Mouse (Mus musculus) hindbrain, embryonic 16.5 days (tissue): ENCODE results near the gene Fgr. TPM values are rescaled to one million over a fixed set of nuclear protein-coding genes. Genes with fewer than 3 reads are reported as not detected.
"Not testable (repeated sequence)": the region's sequence is repeated elsewhere in the genome, so short reads cannot be mapped to it uniquely, and the experiment has no call there.

ENCODE experiments used
- ATAC-seq: fragments of 200-750 bp; cut with Nextera tagmentation; 2 replicates; pipeline ENCODE4 v1.8.0; 2017; ENCODE audit warnings: moderate TSS enrichment, moderate library complexity
- H3K27ac ChIP-seq: fragments of 300-500 bp; sonication (generic); 2 replicates; pipeline ENCODE4 v1.5.1; 2014; ENCODE audit warnings: low read depth, mild to moderate bottlenecking, control low read depth, low read length, moderate library complexity
- H3K27me3 ChIP-seq: fragments of 300-500 bp; sonication (generic); replicated peaks from 2 replicates; pipeline ENCODE4 v1.6.1; 2014; ENCODE audit warnings: low read length; ENCODE audit not compliant: control insufficient read depth, insufficient read depth
- H3K36me3 ChIP-seq: fragments of 300-500 bp; sonication (generic); 2 replicates; pipeline ENCODE4 v1.6.1; 2014; ENCODE audit warnings: mild to moderate bottlenecking, low read length, moderate library complexity, mixed read lengths; ENCODE audit not compliant: control insufficient read depth, insufficient read depth
- H3K4me1 ChIP-seq: fragments of 300-500 bp; sonication (generic); 2 replicates; pipeline ENCODE4 v1.6.1; 2014; ENCODE audit warnings: low read depth, low read length; ENCODE audit not compliant: control insufficient read depth, insufficient read depth
- H3K4me2 ChIP-seq: fragments of 300-500 bp; sonication (generic); 2 replicates; pipeline ENCODE4 v1.6.1; 2014; ENCODE audit warnings: mild to moderate bottlenecking, low read length, control low read depth, moderate library complexity
- H3K4me3 ChIP-seq: fragments of 300-500 bp; sonication (generic); 2 replicates; pipeline ENCODE4 v1.5.1; 2014; ENCODE audit warnings: mild to moderate bottlenecking, low read length, control low read depth, moderate library complexity
- H3K9ac ChIP-seq: fragments of 300-500 bp; sonication (generic); 2 replicates; pipeline ENCODE4 v1.6.1; 2014; ENCODE audit warnings: low read depth, mild to moderate bottlenecking, control low read depth, low read length, moderate library complexity
- H3K9me3 ChIP-seq: fragments of 300-500 bp; sonication (generic); 2 replicates; pipeline ENCODE4 v1.6.1; 2014; ENCODE audit warnings: mild to moderate bottlenecking, low read length, moderate library complexity; ENCODE audit not compliant: control insufficient read depth
- WGBS: fragments of 180-500 bp; shearing (Covaris S2); extraction: QIAGEN DNeasy Blood & Tissue Kit; methylation state at CpG from one replicate; pipeline ENCODE4 v1.1.7; 2014; 5-methylcytosine and 5-hydroxymethylcytosine counted together
- polyA plus RNA-seq: library from polyadenylated mRNA; unstranded; fragments of >200 nt; fragmentation: Nextera tagmentation; extraction: Ambion mirVana; gene quantifications from 2 replicates; pipeline ENCODE4 v1.2.1, GENCODE M21; 2015

Gene Fgr
- polyA plus RNA-seq, 1 experiment from 2014 or later: 0.23 TPM

DNA sequence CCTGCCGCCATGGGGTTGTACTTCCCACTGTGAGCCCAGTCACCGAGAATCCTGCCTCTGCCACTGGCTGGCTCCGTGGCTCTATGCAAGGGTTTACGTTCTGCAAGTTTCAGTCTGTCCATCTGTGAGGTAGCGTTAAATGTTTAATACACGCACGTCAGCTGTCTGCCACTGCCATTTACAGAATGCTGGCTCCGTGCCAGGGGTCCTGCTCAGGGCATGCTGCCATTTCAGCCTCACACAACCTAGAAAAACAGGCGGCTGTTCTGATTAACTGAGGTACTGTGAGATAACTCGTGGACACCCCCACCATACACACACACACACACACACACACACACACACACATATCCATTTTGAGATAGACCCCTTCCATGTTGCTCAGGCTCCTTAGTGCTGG lies 29.0 kb downstream of the Fgr start:
- Histone ChIP-seq H3K27ac (0 out of 2 replicates have a peak overlapping the region, but pooled peaks have one; percentile 11), H3K9me3 (no peaks in the 10 kb centered on the region), H3K27me3 (no peaks in the 10 kb centered on the region), H3K36me3 (no peaks in the 10 kb centered on the region), H3K4me1 (peaks cover 8% of the 10 kb centered on the region), H3K9ac (peak overlapping the region; percentile 19; the same call in 1 of the 2 replicates), H3K4me2 (0 out of 2 replicates have a peak overlapping the region, but pooled peaks have one; percentile 16), H3K4me3 (no peak overlapping the region)
- ATAC-seq: no peak; the same call in 1 of the 2 replicates
- WGBS: 17% methylated on average over 10 of the region's 10 CpGs

DNA sequence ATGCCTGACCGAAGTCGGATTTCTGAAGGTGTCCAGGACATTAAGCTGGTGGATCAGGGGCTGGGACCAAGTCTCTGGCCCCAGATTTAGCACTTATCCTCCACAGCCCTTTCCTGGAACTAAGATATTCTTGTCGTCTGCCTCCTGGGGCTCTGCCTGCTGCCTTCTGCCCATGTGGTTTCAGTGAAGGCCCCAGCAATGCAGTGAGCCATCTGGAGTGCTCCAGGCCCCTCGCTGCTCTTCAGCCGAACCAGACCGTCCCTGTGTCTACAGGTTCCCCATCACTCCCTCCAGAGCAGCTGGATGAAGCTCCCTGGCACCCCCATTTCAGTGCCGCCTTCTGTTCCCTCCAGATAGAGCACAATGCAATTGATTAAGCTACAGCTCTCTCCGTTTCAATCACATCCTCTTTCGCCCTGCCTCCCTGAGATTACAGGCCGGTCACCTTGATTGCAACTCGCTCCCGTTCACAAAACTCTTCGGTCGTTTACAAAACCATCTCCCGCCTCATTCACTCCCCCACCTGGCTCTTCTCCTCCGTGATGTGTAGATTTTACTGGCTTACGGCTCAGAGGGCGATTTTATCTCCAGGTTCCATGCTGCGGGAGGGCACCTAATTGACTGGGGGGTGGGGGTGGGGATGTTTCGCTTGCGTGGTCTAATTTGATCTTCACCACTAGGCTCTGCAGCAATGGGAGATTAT lies 29.6 kb downstream of the Fgr start:
- WGBS: 40% methylated on average over 21 of the region's 21 CpGs
- H3K36me3 ChIP-seq: no peaks in the 10 kb centered on the region
- peak; percentile 51 for ATAC-seq
- no peak overlapping the region for H3K4me3 ChIP-seq
- peak overlapping the region; percentile 11; the same call in 1 of the 2 replicates for H3K27ac ChIP-seq
- no peaks in the 10 kb centered on the region for H3K9me3 ChIP-seq
- no peaks in the 10 kb centered on the region for H3K27me3 ChIP-seq
- H3K9ac ChIP-seq: no peak overlapping the region
- H3K4me1 ChIP-seq: peaks cover 8% of the 10 kb centered on the region
- H3K4me2 ChIP-seq: no peak overlapping the region

DNA sequence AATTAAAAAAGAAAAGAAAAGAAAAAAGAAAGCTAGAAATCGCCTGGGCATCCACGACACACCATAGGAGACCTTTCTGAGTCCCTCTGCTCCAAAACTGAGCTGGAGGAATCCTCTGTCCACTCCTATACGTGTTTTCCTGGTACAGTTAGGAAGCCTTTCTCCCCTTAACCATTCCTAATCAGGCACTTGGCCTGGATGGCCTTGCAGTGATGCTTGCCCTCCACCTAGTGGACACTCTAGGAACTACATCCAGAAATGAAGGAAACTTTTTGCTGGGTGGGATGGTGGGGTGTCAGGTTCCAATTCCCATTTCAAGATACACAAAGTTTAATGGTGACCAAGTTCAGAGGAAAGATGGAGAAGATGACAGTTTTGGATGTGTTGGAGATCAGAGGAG lies 31.3 kb downstream of the Fgr start:
- H3K4me2 ChIP-seq: no peak overlapping the region
- peak; percentile 46; the same call in 1 of the 2 replicates for ATAC-seq
- no peak overlapping the region for H3K9ac ChIP-seq
- H3K27ac ChIP-seq: no peak overlapping the region
- no peak overlapping the region for H3K4me3 ChIP-seq
- no peaks in the 10 kb centered on the region for H3K9me3 ChIP-seq
- peaks cover 8% of the 10 kb centered on the region for H3K4me1 ChIP-seq
- H3K36me3 ChIP-seq: no peaks in the 10 kb centered on the region
- 2% methylated on average over 3 of the region's 3 CpGs for WGBS
- no peaks in the 10 kb centered on the region; the same call in 1 of the 2 replicates for H3K27me3 ChIP-seq

DNA sequence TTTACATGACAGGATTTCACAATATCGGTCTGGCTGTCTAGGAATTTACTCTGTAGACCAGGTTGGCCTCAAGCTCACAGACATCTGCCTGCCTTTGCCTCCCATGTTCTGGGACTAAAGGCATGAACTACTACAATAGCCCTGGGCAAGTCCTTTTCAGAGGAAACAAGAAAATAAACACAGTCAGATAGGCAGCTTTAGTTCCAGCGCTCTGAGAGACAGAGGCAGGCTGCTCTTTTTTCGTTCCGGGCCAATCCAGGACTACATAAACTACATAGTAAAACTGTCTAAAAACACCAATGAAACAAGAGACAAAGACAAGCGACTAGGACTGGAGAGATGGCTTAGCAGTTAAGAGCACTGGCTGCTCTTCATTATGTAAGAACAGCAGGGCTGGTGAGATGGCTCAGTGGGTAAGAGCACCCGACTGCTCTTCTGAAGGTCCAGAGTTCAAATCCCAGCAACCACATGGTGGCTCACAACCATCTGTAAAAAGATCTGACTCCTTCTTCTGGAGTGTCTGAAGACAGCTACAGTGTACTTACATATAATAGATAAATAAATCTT lies 32.1 kb downstream of the Fgr start:
- peaks cover 13% of the 10 kb centered on the region for H3K4me1 ChIP-seq
- ATAC-seq, H3K27me3 ChIP-seq, H3K9me3 ChIP-seq, H3K4me2 ChIP-seq, H3K36me3 ChIP-seq, H3K4me3 ChIP-seq, H3K27ac ChIP-seq, H3K9ac ChIP-seq: not testable (repeated sequence)
- 63% methylated on average over 6 of the region's 6 CpGs for WGBS

DNA sequence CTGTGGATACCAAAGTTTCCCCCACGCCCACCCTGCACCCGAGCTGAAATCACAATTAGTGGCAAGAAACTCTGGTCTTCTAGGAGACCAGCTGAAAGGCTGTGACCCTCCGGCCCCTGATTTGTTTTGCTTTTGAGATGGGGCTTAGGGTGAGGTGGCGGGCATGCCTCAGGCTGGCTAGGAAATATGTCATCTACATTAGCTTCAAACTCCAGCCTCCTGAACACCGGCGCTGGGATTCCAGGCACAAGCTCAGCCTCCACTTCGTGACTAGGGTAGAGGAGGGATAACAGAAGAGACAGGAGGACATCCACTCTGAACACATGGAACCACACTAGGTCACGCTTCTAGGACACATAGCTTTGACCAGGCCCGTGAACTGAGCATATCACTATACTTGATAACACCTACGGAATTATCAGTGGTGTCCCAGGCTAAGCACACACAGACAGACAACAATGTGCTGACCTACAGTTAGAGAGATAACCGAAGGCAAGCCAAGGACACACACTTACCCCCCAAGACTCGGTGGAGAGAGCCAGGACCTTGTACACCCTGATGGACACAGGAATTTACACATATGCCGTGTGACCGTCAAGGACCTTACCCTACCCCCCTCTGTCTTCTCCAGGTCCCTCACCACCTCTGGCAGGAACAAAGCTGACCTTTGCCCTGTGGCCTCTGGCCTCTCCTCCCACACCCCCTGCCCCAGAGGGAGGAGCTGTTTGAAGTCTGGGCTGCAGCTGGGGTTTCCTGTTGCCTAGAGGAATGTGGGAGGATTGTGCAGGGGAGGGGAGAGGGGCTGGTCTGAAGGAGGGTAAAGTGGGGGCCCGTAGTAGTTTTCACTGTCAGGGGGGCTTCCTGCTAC lies 33.9 kb downstream of the Fgr start:
- no peak overlapping the region for H3K4me2 ChIP-seq
- H3K27me3 ChIP-seq: no peaks in the 10 kb centered on the region; the same call in 1 of the 2 replicates
- WGBS: 36% methylated on average over 15 of the region's 15 CpGs
- no peak for ATAC-seq
- H3K4me3 ChIP-seq: no peak overlapping the region
- no peak overlapping the region for H3K27ac ChIP-seq
- no peaks in the 10 kb centered on the region for H3K9me3 ChIP-seq
- no peaks in the 10 kb centered on the region for H3K36me3 ChIP-seq
- peaks cover 13% of the 10 kb centered on the region for H3K4me1 ChIP-seq
- no peak overlapping the region for H3K9ac ChIP-seq

DNA sequence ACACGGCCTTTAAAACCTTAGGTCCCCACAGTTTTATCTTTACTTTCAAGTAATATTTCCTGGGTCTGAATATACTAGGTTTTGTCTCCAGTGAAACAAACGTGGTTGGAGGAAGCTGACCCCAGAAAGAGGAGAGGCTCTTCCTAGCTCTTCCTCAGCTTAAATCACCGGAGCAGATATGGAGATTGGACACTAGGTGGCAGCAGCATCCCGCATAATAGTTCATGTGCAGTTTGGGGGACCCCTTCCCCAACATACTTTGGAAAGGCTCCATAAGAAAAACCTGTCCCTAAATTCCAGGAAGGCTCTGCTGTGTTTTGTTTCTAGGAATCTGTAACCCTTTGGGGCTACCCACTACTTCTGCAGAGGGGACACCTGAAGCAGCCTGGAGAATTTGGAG lies 35.2 kb downstream of the Fgr start:
- Histone ChIP-seq H3K9me3 (no peaks in the 10 kb centered on the region), H3K27ac (no peak overlapping the region), H3K4me3 (no peak overlapping the region), H3K4me1 (peaks cover 16% of the 10 kb centered on the region), H3K36me3 (no peaks in the 10 kb centered on the region), H3K4me2 (no peak overlapping the region), H3K9ac (no peak overlapping the region), H3K27me3 (no peaks in the 10 kb centered on the region; the same call in 1 of the 2 replicates)
- 2% methylated on average over 4 of the region's 4 CpGs for WGBS
- no peak for ATAC-seq

DNA sequence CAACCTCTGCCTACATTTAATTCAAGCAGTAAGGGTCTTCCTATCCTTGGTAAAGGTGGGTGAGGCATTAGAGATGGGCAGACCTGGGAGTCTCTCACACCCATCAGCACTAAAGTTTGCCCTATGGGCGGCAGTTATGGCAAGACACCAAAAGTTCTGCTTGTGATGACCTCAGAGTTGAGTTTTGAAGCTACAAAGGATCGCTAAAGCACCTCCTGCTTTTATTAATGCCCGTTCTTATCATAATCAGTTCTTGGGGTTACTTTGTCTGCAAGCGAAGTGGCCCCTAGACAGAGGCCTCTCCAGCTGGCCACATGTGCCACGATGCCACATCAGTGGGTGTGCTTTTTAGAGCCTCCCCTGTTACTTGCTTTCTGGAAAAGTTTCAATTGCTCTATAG lies 35.8 kb downstream of the Fgr start:
- no peak overlapping the region for H3K4me3 ChIP-seq
- H3K36me3 ChIP-seq: no peaks in the 10 kb centered on the region
- 66% methylated on average over 5 of the region's 5 CpGs for WGBS
- H3K4me2 ChIP-seq: no peak overlapping the region
- H3K9me3 ChIP-seq: no peaks in the 10 kb centered on the region
- no peak overlapping the region for H3K27ac ChIP-seq
- H3K9ac ChIP-seq: no peak overlapping the region
- no peaks in the 10 kb centered on the region; the same call in 1 of the 2 replicates for H3K27me3 ChIP-seq
- H3K4me1 ChIP-seq: peaks cover 22% of the 10 kb centered on the region
- ATAC-seq: no peak

DNA sequence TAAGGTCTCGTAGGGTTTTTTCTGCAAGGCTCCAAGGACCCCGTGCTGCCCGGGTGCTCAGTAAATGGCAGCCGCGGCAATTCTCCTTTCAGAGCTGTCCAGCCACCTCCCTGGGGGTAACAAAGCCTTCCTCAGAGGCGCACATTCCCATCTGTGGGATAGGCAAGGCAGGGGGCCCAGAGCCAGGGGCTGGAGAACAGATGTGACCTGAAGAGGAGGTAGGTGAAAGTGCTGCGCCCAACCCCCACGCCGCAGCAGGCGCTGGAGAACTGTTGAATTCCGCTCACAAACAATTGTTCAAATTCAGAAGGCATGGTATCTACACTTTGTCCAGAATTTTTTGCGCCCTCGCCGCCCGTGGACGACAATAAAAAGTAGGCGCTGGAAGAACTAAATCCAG lies 36.7 kb downstream of the Fgr start:
- H3K4me3 ChIP-seq: peak overlapping the region; percentile 89
- H3K4me2 ChIP-seq: peak overlapping the region; percentile 97
- H3K9ac ChIP-seq: no peak overlapping the region; the same call in 1 of the 2 replicates
- H3K9me3 ChIP-seq: no peaks in the 10 kb centered on the region
- no peaks in the 10 kb centered on the region for H3K36me3 ChIP-seq
- H3K4me1 ChIP-seq: peaks cover 31% of the 10 kb centered on the region
- H3K27ac ChIP-seq: no peak overlapping the region; the same call in 1 of the 2 replicates
- ATAC-seq: no peak
- WGBS: 1% methylated on average over 17 of the region's 17 CpGs
- no peaks in the 10 kb centered on the region; the same call in 1 of the 2 replicates for H3K27me3 ChIP-seq
